8 mouse cellular contexts compared by ENCODE assay signal in the genomic region with DNA sequence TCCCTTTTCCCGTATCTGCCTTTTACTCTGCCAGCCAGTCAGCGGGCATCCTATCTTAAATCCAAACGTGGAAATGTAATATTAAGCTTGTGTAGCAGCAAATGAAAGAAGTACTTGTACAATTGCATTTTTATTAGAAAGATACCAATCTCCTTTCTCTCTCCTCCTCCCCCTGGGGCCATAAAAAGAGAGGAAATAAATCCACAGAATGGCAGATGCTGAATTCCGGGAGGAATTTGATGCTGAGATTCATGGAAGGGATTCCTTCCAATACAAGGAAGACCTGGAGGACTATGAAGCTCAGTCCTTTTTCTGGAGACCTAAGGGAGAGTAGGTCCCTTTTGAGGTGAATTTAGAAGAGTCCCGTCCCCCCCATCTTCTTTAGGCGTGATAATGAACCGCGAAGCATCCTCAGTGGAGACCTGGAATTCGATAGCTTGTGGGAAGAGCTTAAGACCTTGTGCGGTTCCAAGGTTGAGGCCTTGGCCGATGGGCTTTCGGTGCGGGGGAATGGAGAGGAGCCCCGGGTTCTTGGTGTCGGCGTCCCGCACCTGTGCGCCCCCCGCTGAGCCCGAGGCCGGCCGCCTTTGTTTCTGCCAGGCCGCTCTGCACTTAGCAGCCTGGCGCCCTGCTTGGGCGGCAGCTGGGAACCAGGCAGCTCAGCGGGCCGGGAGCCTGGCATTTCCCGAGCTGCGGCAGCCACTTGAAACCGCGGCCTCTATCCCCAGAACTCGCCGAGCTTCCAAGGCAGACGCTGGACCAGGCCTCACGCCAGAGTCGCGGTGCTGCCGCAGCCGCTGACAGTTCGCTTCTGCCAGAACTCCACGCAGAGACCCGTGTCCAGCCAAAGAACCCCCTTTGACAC. TPM values are rescaled to one million over a fixed set of nuclear protein-coding genes. Genes with fewer than 3 reads are reported as not detected.
DNase-seq lines count a peak whose midpoint lies in the region; ATAC-seq and TF ChIP-seq lines count a peak whose summit lies in the region.

No protein-coding gene starts in this region.

- intact Hi-C loops in heart, adult 2 months (cut with DNase I), result no loop called here

- H3K27me3 ChIP-seq in heart, embryonic 12.5 days (replicated peaks), result peaks cover 95% of the 10 kb centered on the region
- H3K27me3 ChIP-seq in heart, adult 2 months (ENCODE audit: control insufficient read depth, insufficient read depth, low read length), result peaks cover 24% of the 10 kb centered on the region
- peaks cover 99% of the 10 kb centered on the region for H3K27me3 ChIP-seq in liver, embryonic 11.5 days (replicated peaks; ENCODE audit: control insufficient read depth, insufficient read depth, low read length)

- no peak for TF ChIP-seq EP300 in heart, adult 2 months (IDR thresholded peaks at IDR 0.05; ENCODE audit: insufficient read depth, low read depth, low read length)

- H3K9me3 ChIP-seq in heart, embryonic 12.5 days (replicated peaks), result no peaks in the 10 kb centered on the region
- H3K9me3 ChIP-seq in liver, embryonic 11.5 days (ENCODE audit: control insufficient read depth, low read length), result no peaks in the 10 kb centered on the region

- H3K4me2 ChIP-seq in heart, embryonic 12.5 days, result peak overlapping the region; percentile 12; the same call in 1 of the 2 replicates
- peak overlapping the region; percentile 55 for H3K4me2 ChIP-seq in liver, embryonic 11.5 days

- H3K36me3 ChIP-seq in heart, embryonic 12.5 days, result no peaks in the 10 kb centered on the region
- H3K36me3 ChIP-seq in heart, adult 2 months (ENCODE audit: control insufficient read depth, insufficient read depth, low read length), result no peaks in the 10 kb centered on the region
- H3K36me3 ChIP-seq in liver, embryonic 11.5 days (ENCODE audit: control insufficient read depth, insufficient read depth, low read length), result no peaks in the 10 kb centered on the region

- peaks cover 21% of the 10 kb centered on the region for H3K4me1 ChIP-seq in heart, embryonic 12.5 days (replicated peaks)
- H3K4me1 ChIP-seq in heart, adult 2 months (ENCODE audit: control insufficient read depth, insufficient read depth, low read length), result no peaks in the 10 kb centered on the region
- H3K4me1 ChIP-seq in liver, embryonic 11.5 days (replicated peaks; ENCODE audit: control insufficient read depth, insufficient read depth, low read length), result peaks cover 17% of the 10 kb centered on the region

- no peak for TF ChIP-seq POLR2A in heart, adult 2 months (IDR thresholded peaks at IDR 0.05; ENCODE audit: insufficient read depth, low read depth, low read length)

- no peak overlapping the region for H3K4me3 ChIP-seq in heart, embryonic 12.5 days
- no peak overlapping the region for H3K4me3 ChIP-seq in heart, adult 2 months
- H3K4me3 ChIP-seq in liver, embryonic 11.5 days (ENCODE audit: low read depth, low read length), result peak overlapping the region; percentile 32

- no peak for TF ChIP-seq CTCF in heart, adult 2 months (IDR thresholded peaks at IDR 0.05)

- H3K79me2 ChIP-seq in heart, adult 2 months (replicated peaks; ENCODE audit: control insufficient read depth, insufficient read depth, low read length), result no peaks in the 10 kb centered on the region

- ATAC-seq in heart, embryonic 12.5 days (ENCODE audit: insufficient number of reproducible peaks, low FRiP score), result no peak
- no peak for ATAC-seq in liver, embryonic 11.5 days (replicated peaks; ENCODE audit: low FRiP score)

- DNase-seq in heart, adult 2 months, result no peak
- peak; percentile 77 for DNase-seq in NIH3T3 (ENCODE audit: low read depth)
- peak; percentile 44 for DNase-seq in gastrocnemius, postnatal 25 days
- peak; percentile 45 for DNase-seq in liver, embryonic 11.5 days (ENCODE audit: low spot score)
- DNase-seq in frontal cortex, postnatal 36 days (ENCODE audit: low spot score in 2 of 2), result no peak
- DNase-seq in B cell, adult 2 months, result no peak
- no peak for DNase-seq in layer of hippocampus, postnatal 36 days

- 5% methylated on average over 42 of the region's 42 CpGs for WGBS in heart, embryonic 12.5 days
- 17% methylated on average over 42 of the region's 42 CpGs for WGBS in heart, adult 2 months
- WGBS in liver, embryonic 11.5 days, result 4% methylated on average over 42 of the region's 42 CpGs

- H3K27ac ChIP-seq in heart, embryonic 12.5 days (ENCODE audit: poor library complexity, severe bottlenecking), result no peak overlapping the region
- H3K27ac ChIP-seq in heart, adult 2 months, result no peak overlapping the region
- peak overlapping the region; percentile 73 for H3K27ac ChIP-seq in liver, embryonic 11.5 days (ENCODE audit: low read depth, low read length)

- no peak overlapping the region for H3K9ac ChIP-seq in heart, embryonic 12.5 days
- H3K9ac ChIP-seq in heart, adult 2 months (ENCODE audit: low read depth, low read length), result no peak overlapping the region
- peak overlapping the region; percentile 58 for H3K9ac ChIP-seq in liver, embryonic 11.5 days (ENCODE audit: low read depth, low read length)

RNA-seq across cellular contexts. Expression of gene Hoxa2, which starts 3.8 kb away (rescaled TPM):
- polyA plus RNA-seq in heart, embryonic 12.5 days (2016; fragmentation: Nextera tagmentation; extraction: Ambion mirVana), result 0.98 and 1.2 TPM in 2 replicates
- total RNA-seq in heart, adult 2 months (2021), result under 1 TPM; 0.11 to 0.21 TPM
- 0.84 TPM in 1 of 2 replicates, not detected in the other for polyA plus RNA-seq in heart, adult 2 months (2012; rRNA removed)
- under 1 TPM; 0.28 to 0.83 TPM for total RNA-seq in gastrocnemius, postnatal 25 days (2021)
- polyA plus RNA-seq in liver, embryonic 11.5 days (2014; fragmentation: Nextera tagmentation; extraction: Ambion mirVana), result 4.3 and 4.5 TPM in 2 replicates
- total RNA-seq in layer of hippocampus, postnatal 36 days (2021), result not detected

RNA-seq across cellular contexts. Expression of gene 5730596B20Rik, which starts 8.9 kb away (rescaled TPM):
- polyA plus RNA-seq in heart, embryonic 12.5 days (2016; fragmentation: Nextera tagmentation; extraction: Ambion mirVana), result 0.15 and 0.36 TPM in 2 replicates
- total RNA-seq in heart, adult 2 months (2021), result not detected
- polyA plus RNA-seq in heart, adult 2 months (2012; rRNA removed), result not detected in 2 replicates
- not detected for total RNA-seq in gastrocnemius, postnatal 25 days (2021)
- polyA plus RNA-seq in liver, embryonic 11.5 days (2014; fragmentation: Nextera tagmentation; extraction: Ambion mirVana), result 0.60 and 1.0 TPM in 2 replicates
- total RNA-seq in layer of hippocampus, postnatal 36 days (2021), result not detected

RNA-seq across cellular contexts. Expression of gene Hoxa1, which starts 10.3 kb away (rescaled TPM):
- polyA plus RNA-seq in heart, embryonic 12.5 days (2016; fragmentation: Nextera tagmentation; extraction: Ambion mirVana), result 0.89 and 1.3 TPM in 2 replicates
- total RNA-seq in heart, adult 2 months (2021), result under 1 TPM in 1 of 2 experiments, not detected in 1; 0.20 TPM
- polyA plus RNA-seq in heart, adult 2 months (2012; rRNA removed), result 0.32 and 0.43 TPM in 2 replicates
- under 1 TPM in 1 of 2 experiments, not detected in 1; 0.21 TPM for total RNA-seq in gastrocnemius, postnatal 25 days (2021)
- polyA plus RNA-seq in liver, embryonic 11.5 days (2014; fragmentation: Nextera tagmentation; extraction: Ambion mirVana), result 2.6 and 3.2 TPM in 2 replicates
- total RNA-seq in layer of hippocampus, postnatal 36 days (2021), result not detected

RNA-seq across cellular contexts. Expression of gene Hoxa4, which starts 23.1 kb away (rescaled TPM):
- 0.38 and 0.39 TPM in 2 replicates for polyA plus RNA-seq in heart, embryonic 12.5 days (2016; fragmentation: Nextera tagmentation; extraction: Ambion mirVana)
- under 1 TPM; 0.14 to 0.34 TPM for total RNA-seq in heart, adult 2 months (2021)
- 0.76 and 0.84 TPM in 2 replicates for polyA plus RNA-seq in heart, adult 2 months (2012; rRNA removed)
- 1 to 10 TPM; 2.3 to 2.8 TPM for total RNA-seq in gastrocnemius, postnatal 25 days (2021)
- 2.3 and 3.1 TPM in 2 replicates for polyA plus RNA-seq in liver, embryonic 11.5 days (2014; fragmentation: Nextera tagmentation; extraction: Ambion mirVana)
- not detected for total RNA-seq in layer of hippocampus, postnatal 36 days (2021)

RNA-seq across cellular contexts. Expression of gene Hoxa5, which starts 36.0 kb away (rescaled TPM):
- 0.96 and 1.7 TPM in 2 replicates for polyA plus RNA-seq in heart, embryonic 12.5 days (2016; fragmentation: Nextera tagmentation; extraction: Ambion mirVana)
- under 1 TPM; 0.26 to 0.45 TPM for total RNA-seq in heart, adult 2 months (2021)
- polyA plus RNA-seq in heart, adult 2 months (2012; rRNA removed), result 0.94 and 0.96 TPM in 2 replicates
- 1 to 10 TPM; 1.9 to 3.5 TPM for total RNA-seq in gastrocnemius, postnatal 25 days (2021)
- 8.0 and 9.7 TPM in 2 replicates for polyA plus RNA-seq in liver, embryonic 11.5 days (2014; fragmentation: Nextera tagmentation; extraction: Ambion mirVana)
- total RNA-seq in layer of hippocampus, postnatal 36 days (2021), result not detected

Comparison
In these comparisons a context has a peak if more than half of its experiments do, and no peak if none do; other contexts are left out.
1. DNase-seq: peak in NIH3T3 (single experiment), gastrocnemius, postnatal 25 days (single experiment) and liver, embryonic 11.5 days (single experiment); none in heart, adult 2 months (0 of 2), frontal cortex, postnatal 36 days (0 of 2), B cell, adult 2 months (0 of 2) and layer of hippocampus, postnatal 36 days (0 of 2).